Mouse (Mus musculus) midbrain, embryonic 14.5 days (tissue): ENCODE measurements at regions not wholly inside any gene's neighbourhood (a gene's known extent, or its start where the extent isn't known, plus 50 kb on each side); places are given as distances from the start of the nearest gene placed in this dataset.

Source experiments
- ATAC-seq: fragments of 200-750 bp; cut with Nextera tagmentation; 2 replicates; pipeline ENCODE4 v1.8.0; 2017; ENCODE audit warnings: moderate number of reproducible peaks, moderate library complexity; ENCODE audit not compliant: low FRiP score, low TSS enrichment
- DNase-seq: peaks from one replicate; pipeline ENCODE4 v3.0.0-alpha.2; 2015
- H3K27ac ChIP-seq: fragments of 300-500 bp; sonication (generic); replicated peaks from 2 replicates; pipeline ENCODE4 v1.5.1; 2014; ENCODE audit warnings: mild to moderate bottlenecking, low read depth, low read length, moderate library complexity
- H3K27me3 ChIP-seq: fragments of 300-500 bp; sonication (generic); 2 replicates; pipeline ENCODE4 v1.6.1; 2014; ENCODE audit warnings: low read length, control low read depth, mixed read lengths; ENCODE audit not compliant: control insufficient read depth, insufficient read depth
- H3K36me3 ChIP-seq: fragments of 300-500 bp; sonication (generic); 2 replicates; pipeline ENCODE4 v1.6.1; 2014; ENCODE audit warnings: low read length, control low read depth; ENCODE audit not compliant: control insufficient read depth, insufficient read depth
- H3K4me1 ChIP-seq: fragments of 300-500 bp; sonication (generic); 2 replicates; pipeline ENCODE4 v1.6.1; 2014; ENCODE audit warnings: mild to moderate bottlenecking, antibody characterized with exemption, low read length, control low read depth; ENCODE audit not compliant: control insufficient read depth, insufficient read depth
- H3K4me2 ChIP-seq: fragments of 300-500 bp; sonication (generic); 2 replicates; pipeline ENCODE4 v1.6.1; 2014; ENCODE audit warnings: mild to moderate bottlenecking, low read length, moderate library complexity
- H3K4me3 ChIP-seq: fragments of 300-500 bp; sonication (generic); replicated peaks from 2 replicates; pipeline ENCODE4 v1.5.1; 2014; ENCODE audit warnings: low read depth, low read length
- H3K9ac ChIP-seq: fragments of 300-500 bp; sonication (generic); replicated peaks from 2 replicates; pipeline ENCODE4 v1.6.1; 2014; ENCODE audit warnings: mild to moderate bottlenecking, low read length, moderate library complexity
- H3K9me3 ChIP-seq: fragments of 300-500 bp; sonication (generic); 2 replicates; pipeline ENCODE4 v1.6.1; 2016; ENCODE audit warnings: low read length, control low read depth, mixed read lengths; ENCODE audit not compliant: control insufficient read depth
- WGBS: fragments of 180-500 bp; shearing (Covaris S2); extraction: QIAGEN DNeasy Blood & Tissue Kit; methylation state at CpG from one replicate; pipeline ENCODE4 v1.1.7; 2014; 5-methylcytosine and 5-hydroxymethylcytosine counted together

DNA sequence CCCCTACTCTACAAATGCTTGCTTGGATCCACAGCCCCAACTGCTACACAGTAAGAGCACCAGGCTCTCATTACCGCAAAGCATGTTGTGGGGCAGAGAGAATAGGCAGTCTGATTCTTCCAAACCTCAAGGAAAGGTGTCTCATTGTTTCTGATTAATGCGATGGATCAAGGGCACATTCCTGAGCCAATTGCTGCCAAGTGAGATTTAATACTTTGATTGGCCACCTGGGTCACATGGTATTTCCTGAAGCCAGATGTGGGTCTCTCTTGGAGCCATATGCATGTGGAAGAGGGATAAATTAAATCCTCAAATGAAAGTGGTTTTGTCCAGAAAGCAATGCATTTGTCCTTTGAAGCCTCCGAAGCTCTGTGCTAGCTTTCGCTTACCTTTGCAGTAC lies 166.3 kb downstream of the Nr2f2 start:
- Histone ChIP-seq H3K27ac (no peak overlapping the region), H3K4me1 (no peaks in the 10 kb centered on the region)

DNA sequence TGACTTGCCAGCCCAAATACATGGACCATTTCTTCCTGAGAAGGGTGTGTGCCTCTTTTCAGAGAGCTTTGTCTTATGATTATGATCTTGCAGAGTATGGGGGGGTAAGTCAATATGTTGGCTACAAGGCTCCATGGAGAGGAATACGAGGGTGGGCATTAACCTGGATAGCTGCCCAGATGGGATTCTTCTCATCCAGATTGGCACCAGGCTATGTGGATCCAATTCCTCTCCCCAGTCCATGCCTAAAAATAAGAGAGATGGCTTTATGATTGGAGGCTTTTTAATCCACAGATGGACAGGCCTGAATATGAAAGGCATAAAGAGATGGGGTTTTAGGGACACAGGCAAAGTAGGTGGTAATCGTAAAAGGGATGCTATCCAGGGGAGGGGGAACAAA lies 187.6 kb downstream of the Nr2f2 start:
- Histone ChIP-seq H3K9me3 (no peaks in the 10 kb centered on the region), H3K27me3 (peaks cover 42% of the 10 kb centered on the region), H3K9ac (no peak overlapping the region), H3K36me3 (no peaks in the 10 kb centered on the region), H3K4me2 (no peak overlapping the region), H3K27ac (no peak overlapping the region), H3K4me3 (no peak overlapping the region), H3K4me1 (no peaks in the 10 kb centered on the region)
- ATAC-seq (no peak), DNase-seq (no peak)
- WGBS, result 78% methylated on average over 2 of the region's 2 CpGs

More for the DNA sequence above, 166.3 kb downstream of the Nr2f2 start:
- H3K4me3 ChIP-seq, result no peak overlapping the region
- ATAC-seq, result no peak
- no peaks in the 10 kb centered on the region for H3K27me3 ChIP-seq
- H3K9me3 ChIP-seq, result no peaks in the 10 kb centered on the region
- 95% methylated on average over 4 of the region's 4 CpGs for WGBS
- no peaks in the 10 kb centered on the region for H3K36me3 ChIP-seq
- H3K4me2 ChIP-seq, result no peak overlapping the region
- H3K9ac ChIP-seq, result no peak overlapping the region
- no peak for DNase-seq

DNA sequence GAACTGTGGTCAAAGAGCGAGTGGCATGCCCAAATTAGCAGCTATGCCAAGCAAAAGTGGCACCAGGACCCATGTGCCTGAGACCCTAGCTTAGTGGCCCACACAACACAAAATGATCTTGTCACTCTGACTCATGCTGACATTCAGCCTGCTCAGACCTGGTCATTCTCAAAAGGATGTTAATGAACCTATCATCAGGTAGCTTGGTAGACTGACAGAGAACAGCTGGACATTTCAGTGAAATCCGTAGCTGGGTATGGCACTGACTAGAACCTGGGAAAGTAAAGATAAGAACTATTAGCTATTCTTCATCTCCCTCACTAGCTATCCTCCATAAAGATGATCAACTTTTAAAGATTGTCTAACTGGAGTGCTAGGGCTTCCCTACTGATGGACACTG lies 188.5 kb downstream of the Nr2f2 start:
- 80% methylated on average over 2 of the region's 2 CpGs for WGBS
- H3K27me3 ChIP-seq, result peaks cover 43% of the 10 kb centered on the region
- H3K9me3 ChIP-seq, result no peaks in the 10 kb centered on the region
- H3K9ac ChIP-seq, result no peak overlapping the region
- DNase-seq, result no peak
- ATAC-seq, result no peak
- no peaks in the 10 kb centered on the region for H3K4me1 ChIP-seq
- H3K36me3 ChIP-seq, result no peaks in the 10 kb centered on the region
- no peak overlapping the region for H3K4me3 ChIP-seq
- no peak overlapping the region for H3K4me2 ChIP-seq
- H3K27ac ChIP-seq, result no peak overlapping the region

DNA sequence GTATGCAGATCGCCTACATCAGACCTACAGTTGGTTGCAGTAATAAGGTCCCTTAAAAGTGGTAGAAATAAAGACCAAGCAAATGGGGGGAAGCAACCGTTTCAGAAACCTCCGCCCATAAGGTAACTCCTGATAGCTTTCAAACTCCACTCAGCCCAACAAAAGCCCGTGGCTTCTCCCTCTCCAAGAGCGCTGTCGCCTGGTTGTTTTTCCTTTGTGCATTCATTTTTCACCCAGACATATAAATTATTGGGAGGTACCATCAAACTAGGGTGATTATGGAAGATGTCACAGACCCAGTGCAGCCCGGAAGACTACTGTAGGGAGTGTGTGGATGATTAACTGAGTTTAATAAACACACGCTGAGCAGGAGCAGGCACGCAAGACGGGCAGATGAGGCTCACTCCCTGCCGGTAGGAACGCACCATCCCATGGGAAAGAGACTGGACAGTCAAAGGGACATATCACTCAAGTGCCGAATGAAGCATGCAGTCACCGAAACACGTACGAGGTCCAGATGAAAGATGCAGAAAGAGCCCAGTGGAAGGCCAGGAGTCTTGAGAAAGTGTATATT lies 189.8 kb downstream of the Nr2f2 start:
- no peak for DNase-seq
- H3K9me3 ChIP-seq, result no peaks in the 10 kb centered on the region
- no peak overlapping the region for H3K9ac ChIP-seq
- H3K4me1 ChIP-seq, result no peaks in the 10 kb centered on the region
- H3K27me3 ChIP-seq, result peaks cover 47% of the 10 kb centered on the region
- H3K27ac ChIP-seq, result no peak overlapping the region
- WGBS, result 51% methylated on average over 16 of the region's 16 CpGs
- no peaks in the 10 kb centered on the region for H3K36me3 ChIP-seq
- ATAC-seq, result no peak
- H3K4me2 ChIP-seq, result no peak overlapping the region
- H3K4me3 ChIP-seq, result no peak overlapping the region

DNA sequence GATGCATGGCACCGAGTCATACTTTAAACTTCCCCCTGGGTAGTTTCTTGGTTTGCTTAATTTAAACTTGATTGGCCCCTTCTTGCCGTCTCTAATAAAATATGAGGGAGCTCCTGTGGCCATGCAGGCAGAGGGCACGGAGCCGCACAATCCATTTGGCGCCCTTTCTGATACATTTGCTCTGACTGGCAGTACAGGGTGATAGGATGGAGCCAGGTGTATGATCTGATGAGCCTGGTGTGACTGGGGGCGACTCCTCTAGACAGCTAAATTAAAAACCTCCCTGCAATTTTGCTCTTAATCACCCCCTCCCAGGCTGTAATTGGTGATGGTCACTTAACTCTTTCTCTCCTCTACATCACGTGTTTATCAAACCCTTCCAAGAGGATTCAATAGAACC lies 190.4 kb downstream of the Nr2f2 start:
- Histone ChIP-seq H3K27me3 (peaks cover 53% of the 10 kb centered on the region), H3K4me1 (no peaks in the 10 kb centered on the region), H3K4me3 (no peak overlapping the region), H3K9me3 (no peaks in the 10 kb centered on the region), H3K9ac (no peak overlapping the region), H3K4me2 (no peak overlapping the region), H3K36me3 (no peaks in the 10 kb centered on the region), H3K27ac (no peak overlapping the region)
- DNase-seq (no peak), ATAC-seq (no peak)
- 69% methylated on average over 7 of the region's 7 CpGs for WGBS

DNA sequence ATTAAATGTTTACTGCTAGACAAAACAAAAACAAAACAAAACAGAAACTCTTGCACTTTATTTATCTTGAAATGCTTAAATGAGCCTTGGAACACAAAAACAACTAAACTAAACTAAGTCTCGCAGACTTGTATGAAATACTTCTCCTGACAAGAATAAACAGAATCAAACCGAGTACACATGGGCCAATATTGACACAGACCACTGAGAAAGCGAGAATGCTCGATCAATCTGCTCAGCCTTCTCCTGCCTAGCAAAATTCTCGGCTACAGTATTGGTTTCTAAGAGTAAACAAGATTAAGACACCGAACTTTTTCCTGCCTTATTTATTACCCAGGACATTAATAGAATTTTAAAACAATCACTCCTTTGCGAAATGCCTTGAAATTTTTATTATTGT lies 194.1 kb downstream of the Nr2f2 start:
- no peaks in the 10 kb centered on the region for H3K36me3 ChIP-seq
- no peak for DNase-seq
- no peaks in the 10 kb centered on the region for H3K4me1 ChIP-seq
- H3K9ac ChIP-seq, result no peak overlapping the region
- ATAC-seq, result no peak
- H3K27me3 ChIP-seq, result peaks cover 70% of the 10 kb centered on the region
- H3K9me3 ChIP-seq, result no peaks in the 10 kb centered on the region
- no peak overlapping the region for H3K27ac ChIP-seq
- 42% methylated on average over 7 of the region's 7 CpGs for WGBS
- H3K4me2 ChIP-seq, result no peak overlapping the region
- no peak overlapping the region for H3K4me3 ChIP-seq

DNA sequence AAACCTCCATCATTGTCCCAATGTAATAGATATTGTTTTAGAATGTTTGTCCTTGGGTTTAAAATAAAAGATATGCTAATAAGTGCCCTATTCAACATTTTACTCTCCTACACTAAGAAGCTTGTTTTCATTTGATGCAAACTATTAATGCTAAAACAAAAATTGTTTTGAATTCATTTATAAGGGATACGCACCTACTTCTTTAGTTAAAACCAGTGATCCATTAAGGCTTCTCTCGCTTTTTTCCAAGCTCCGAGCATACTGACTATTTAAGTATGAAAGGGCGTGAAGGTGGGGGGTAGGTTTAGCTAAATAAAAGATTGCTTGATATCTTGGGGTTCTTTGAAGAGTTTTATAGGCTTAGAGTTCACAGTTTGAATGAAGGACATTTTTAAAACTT lies 195.1 kb downstream of the Nr2f2 start:
- H3K27me3 ChIP-seq, result peaks cover 69% of the 10 kb centered on the region
- WGBS, result 9% methylated on average over 4 of the region's 4 CpGs

DNA sequence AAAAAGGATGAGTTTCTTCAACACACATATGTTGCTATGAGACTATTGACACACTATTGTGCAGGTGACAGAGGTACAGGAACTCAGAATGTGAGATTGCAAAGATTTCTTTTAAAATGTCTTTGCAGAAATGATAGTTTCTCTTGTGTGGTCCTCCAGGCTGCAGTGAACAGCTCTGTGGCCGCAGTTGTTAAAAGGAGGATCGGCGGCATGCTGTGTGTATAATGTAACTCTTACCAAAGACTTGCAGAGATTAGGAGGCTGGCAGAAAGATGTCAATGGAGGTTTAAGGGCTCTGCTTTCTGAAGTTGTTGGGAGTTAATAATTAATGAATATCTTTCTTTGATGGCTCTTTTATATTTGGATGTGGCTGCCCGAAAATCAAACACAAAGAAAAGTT lies 198.5 kb downstream of the Nr2f2 start:
- Histone ChIP-seq H3K27me3 (peaks cover 83% of the 10 kb centered on the region), H3K4me2 (no peak overlapping the region), H3K9ac (no peak overlapping the region), H3K27ac (no peak overlapping the region), H3K36me3 (no peaks in the 10 kb centered on the region), H3K4me1 (no peaks in the 10 kb centered on the region), H3K4me3 (no peak overlapping the region), H3K9me3 (no peaks in the 10 kb centered on the region)
- WGBS, result 5% methylated on average over 4 of the region's 4 CpGs
- ATAC-seq (no peak), DNase-seq (no peak)

More for the DNA sequence above, 195.1 kb downstream of the Nr2f2 start:
- Histone ChIP-seq H3K27ac (no peak overlapping the region), H3K4me1 (no peaks in the 10 kb centered on the region), H3K9ac (no peak overlapping the region), H3K4me2 (no peak overlapping the region), H3K36me3 (no peaks in the 10 kb centered on the region), H3K4me3 (no peak overlapping the region), H3K9me3 (no peaks in the 10 kb centered on the region)
- ATAC-seq (no peak), DNase-seq (no peak)

DNA sequence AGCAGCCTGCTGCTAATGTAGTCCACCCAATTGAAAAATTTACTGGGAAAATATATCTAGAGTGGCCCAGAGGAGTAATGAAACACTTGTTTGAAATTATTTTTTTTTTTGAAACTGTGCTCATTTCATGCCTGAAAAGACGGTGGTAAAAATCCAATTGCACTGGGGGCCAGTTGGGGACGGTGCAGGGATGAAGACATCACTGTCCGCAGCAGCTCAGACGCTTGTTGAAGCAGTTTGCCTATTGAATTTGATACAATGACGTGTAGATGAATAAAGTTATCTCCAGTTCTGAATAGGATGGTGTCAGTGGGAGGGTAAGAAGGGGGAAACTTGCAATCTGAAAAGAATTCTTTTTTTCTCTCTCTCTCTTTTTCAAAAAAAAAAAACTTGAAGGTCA lies 200.5 kb downstream of the Nr2f2 start:
- Histone ChIP-seq H3K36me3 (no peaks in the 10 kb centered on the region), H3K9me3 (no peaks in the 10 kb centered on the region), H3K9ac (no peak overlapping the region), H3K4me3 (no peak overlapping the region), H3K4me1 (no peaks in the 10 kb centered on the region), H3K27me3 (peaks cover 93% of the 10 kb centered on the region), H3K4me2 (no peak overlapping the region), H3K27ac (no peak overlapping the region)
- ATAC-seq (no peak), DNase-seq (no peak)
- 6% methylated on average over 5 of the region's 5 CpGs for WGBS
